Mouse (Mus musculus): ENCODE results near the gene Unc93b1. TPM values are rescaled to one million over a fixed set of nuclear protein-coding genes. Genes with fewer than 3 reads are reported as not detected.

The Unc93b1 gene
- total and polyA plus RNA-seq, 2 experiments from 2014 or later, result 11.9 to 18.1 TPM

- Histone ChIP-seq H3K9ac (replicated peaks; ENCODE audit: low read depth, low read length) (no peak overlapping the region), H3K4me3 (ENCODE audit: low read depth, low read length) (no peak overlapping the region), H3K27me3 (ENCODE audit: control insufficient read depth, insufficient read depth, low read length) (no peaks in the 10 kb centered on the region), H3K4me1 (ENCODE audit: control insufficient read depth, insufficient read depth) (peaks cover 5% of the 10 kb centered on the region; the same call in 1 of the 2 replicates), H3K4me2 (ENCODE audit: low read depth, low read length) (peak overlapping the region; percentile 80; the same call in 1 of the 2 replicates), H3K27ac (ENCODE audit: low read depth) (no peak overlapping the region), H3K36me3 (replicated peaks; ENCODE audit: control insufficient read depth, insufficient read depth, low read length) (peaks cover 37% of the 10 kb centered on the region), H3K9me3 (replicated peaks; ENCODE audit: control insufficient read depth, low read length) (no peaks in the 10 kb centered on the region)
- DNase-seq (ENCODE audit: low spot score) (no peak), ATAC-seq (ENCODE audit: insufficient read depth, low read depth) (no peak)
- WGBS, result 84% methylated on average over 25 of the region's 25 CpGs
- no peak for TF ChIP-seq EP300 (IDR thresholded peaks at IDR 0.05; ENCODE audit: low read depth)
- no peak for TF ChIP-seq CTCF (IDR thresholded peaks at IDR 0.05; ENCODE audit: low read depth)
Measured at GRCm38 (mm10) chr19:3903648-3904362, 31.2 kb upstream of the Unc93b1 start.

- no peaks in the 10 kb centered on the region for H3K9me3 ChIP-seq (replicated peaks; ENCODE audit: control insufficient read depth, low read length)
- H3K36me3 ChIP-seq (replicated peaks; ENCODE audit: control insufficient read depth, insufficient read depth, low read length), result peaks cover 40% of the 10 kb centered on the region
- peak overlapping the region; percentile 80; the same call in 1 of the 2 replicates for H3K4me2 ChIP-seq (ENCODE audit: low read depth, low read length)
- DNase-seq (ENCODE audit: low spot score), result no peak
- no peak overlapping the region for H3K9ac ChIP-seq (replicated peaks; ENCODE audit: low read depth, low read length)
- ATAC-seq (ENCODE audit: insufficient read depth, low read depth), result no peak
- H3K27me3 ChIP-seq (ENCODE audit: control insufficient read depth, insufficient read depth, low read length), result no peaks in the 10 kb centered on the region
- TF ChIP-seq EP300 (IDR thresholded peaks at IDR 0.05; ENCODE audit: low read depth), result no peak
- no peak for TF ChIP-seq CTCF (IDR thresholded peaks at IDR 0.05; ENCODE audit: low read depth)
- H3K27ac ChIP-seq (ENCODE audit: low read depth), result 0 out of 2 replicates have a peak overlapping the region, but pooled peaks have one; percentile 66
- H3K4me1 ChIP-seq (ENCODE audit: control insufficient read depth, insufficient read depth), result peaks cover 5% of the 10 kb centered on the region; the same call in 1 of the 2 replicates
- H3K4me3 ChIP-seq (ENCODE audit: low read depth, low read length), result no peak overlapping the region
- 76% methylated on average over 10 of the region's 10 CpGs for WGBS
Measured at GRCm38 (mm10) chr19:3904363-3904675, 30.7 kb upstream of the Unc93b1 start.

GRCm38 (mm10) chr19:3905261-3905969 is 29.6 kb upstream of the Unc93b1 start:
- no peak for TF ChIP-seq EP300 (IDR thresholded peaks at IDR 0.05; ENCODE audit: low read depth)
- no peak for TF ChIP-seq CTCF (IDR thresholded peaks at IDR 0.05; ENCODE audit: low read depth)
- peak; percentile 22; the same call in 1 of the 2 replicates for ATAC-seq (ENCODE audit: insufficient read depth, low read depth)
- no peaks in the 10 kb centered on the region for H3K27me3 ChIP-seq (ENCODE audit: control insufficient read depth, insufficient read depth, low read length)

GRCm38 (mm10) chr19:3906326-3906725 is 28.7 kb upstream of the Unc93b1 start:
- Histone ChIP-seq H3K4me2 (ENCODE audit: low read depth, low read length) (peak overlapping the region; percentile 80), H3K36me3 (replicated peaks; ENCODE audit: control insufficient read depth, insufficient read depth, low read length) (peaks cover 53% of the 10 kb centered on the region), H3K9me3 (replicated peaks; ENCODE audit: control insufficient read depth, low read length) (no peaks in the 10 kb centered on the region), H3K9ac (replicated peaks; ENCODE audit: low read depth, low read length) (peak overlapping the region; percentile 52), H3K4me3 (ENCODE audit: low read depth, low read length) (peak overlapping the region; percentile 66), H3K27ac (ENCODE audit: low read depth) (peak overlapping the region; percentile 66), H3K27me3 (ENCODE audit: control insufficient read depth, insufficient read depth, low read length) (no peaks in the 10 kb centered on the region), H3K4me1 (ENCODE audit: control insufficient read depth, insufficient read depth) (peaks cover 5% of the 10 kb centered on the region; the same call in 1 of the 2 replicates)
- DNase-seq (ENCODE audit: low spot score), result no peak
- WGBS, result 21% methylated on average over 10 of the region's 10 CpGs
- ATAC-seq (ENCODE audit: insufficient read depth, low read depth), result no peak
- TF ChIP-seq CTCF (IDR thresholded peaks at IDR 0.05; ENCODE audit: low read depth) (no peak), EP300 (IDR thresholded peaks at IDR 0.05; ENCODE audit: low read depth) (no peak)

More at GRCm38 (mm10) chr19:3905261-3905969, 29.6 kb upstream of the Unc93b1 start:
- WGBS, result 35% methylated on average over 6 of the region's 6 CpGs
- Histone ChIP-seq H3K27ac (ENCODE audit: low read depth) (peak overlapping the region; percentile 66), H3K4me3 (ENCODE audit: low read depth, low read length) (peak overlapping the region; percentile 66), H3K4me2 (ENCODE audit: low read depth, low read length) (peak overlapping the region; percentile 80), H3K9me3 (replicated peaks; ENCODE audit: control insufficient read depth, low read length) (no peaks in the 10 kb centered on the region), H3K4me1 (ENCODE audit: control insufficient read depth, insufficient read depth) (peaks cover 5% of the 10 kb centered on the region; the same call in 1 of the 2 replicates), H3K9ac (replicated peaks; ENCODE audit: low read depth, low read length) (no peak overlapping the region; the same call in none of the 2 replicates), H3K36me3 (replicated peaks; ENCODE audit: control insufficient read depth, insufficient read depth, low read length) (peaks cover 47% of the 10 kb centered on the region)
- peak; percentile 40 for DNase-seq (ENCODE audit: low spot score)

- Histone ChIP-seq H3K4me1 (ENCODE audit: control insufficient read depth, insufficient read depth) (peaks cover 9% of the 10 kb centered on the region), H3K4me2 (ENCODE audit: low read depth, low read length) (peak within 1 kb of the TSS; percentile 80), H3K9me3 (replicated peaks; ENCODE audit: control insufficient read depth, low read length) (no peaks in the 10 kb centered on the region), H3K9ac (replicated peaks; ENCODE audit: low read depth, low read length) (peak within 1 kb of the TSS; percentile 52), H3K36me3 (replicated peaks; ENCODE audit: control insufficient read depth, insufficient read depth, low read length) (peaks cover 46% of the 10 kb centered on the region), H3K4me3 (ENCODE audit: low read depth, low read length) (peak within 1 kb of the TSS; percentile 66), H3K27ac (ENCODE audit: low read depth) (peak within 1 kb of the TSS; percentile 66), H3K27me3 (ENCODE audit: control insufficient read depth, insufficient read depth, low read length) (no peaks in the 10 kb centered on the region)
- ATAC-seq (ENCODE audit: insufficient read depth, low read depth) (peak; percentile 81), DNase-seq (ENCODE audit: low spot score) (peak; percentile 74)
- TF ChIP-seq CTCF (IDR thresholded peaks at IDR 0.05; ENCODE audit: low read depth) (no peak), EP300 (IDR thresholded peaks at IDR 0.05; ENCODE audit: low read depth) (no peak)
- 5% methylated on average over 36 of the region's 36 CpGs for WGBS
Measured at GRCm38 (mm10) chr19:3906795-3907786, 27.9 kb upstream of the Unc93b1 start, which contains the start of gene Tcirg1. Gene Tcirg1, minus strand, starts transcription at chr19:3907133.
